Mouse (Mus musculus): ENCODE measurements around the gene Cd46.

Cd46 gene

GRCm38 (mm10) chr1:195092220-195092720, at the start of gene Cd46:
Gene Cd46, minus strand, starts transcription at chr1:195092249.
- peak; percentile 78 to 87 for DNase-seq (ENCODE audit: low spot score in 2 of 2)

GRCm38 (mm10) chr1:195132070-195132469, 40.0 kb upstream of the Cd46 start:
- no peak for DNase-seq (ENCODE audit: low spot score in 2 of 2)

GRCm38 (mm10) chr1:195131675-195132015, 39.6 kb upstream of the Cd46 start:
- DNase-seq (ENCODE audit: low spot score in 2 of 2), result no peak

- DNase-seq (ENCODE audit: low spot score in 2 of 2), result peak; percentile 84 to 88
Observed at GRCm38 (mm10) chr1:195130953-195131674, 39.1 kb upstream of the Cd46 start, which contains the start of gene Cr1l. Gene Cr1l, minus strand, starts transcription at chr1:195131586.

- DNase-seq (ENCODE audit: low spot score in 2 of 2), result no peak
Observed at GRCm38 (mm10) chr1:195130479-195130878, 38.4 kb upstream of the Cd46 start.

GRCm38 (mm10) chr1:195129867-195130266, 37.8 kb upstream of the Cd46 start:
- no peak for DNase-seq (ENCODE audit: low spot score in 2 of 2)

- no peak for DNase-seq (ENCODE audit: low spot score in 2 of 2)
Observed at GRCm38 (mm10) chr1:195114414-195114813, 22.4 kb upstream of the Cd46 start.

GRCm38 (mm10) chr1:195113621-195114020, 21.6 kb upstream of the Cd46 start:
- DNase-seq (ENCODE audit: low spot score in 2 of 2), result no peak

- DNase-seq (ENCODE audit: low spot score in 2 of 2), result no peak
Observed at GRCm38 (mm10) chr1:195100693-195101092, 8.6 kb upstream of the Cd46 start.

GRCm38 (mm10) chr1:195098004-195098403, 6.0 kb upstream of the Cd46 start:
- no peak for DNase-seq (ENCODE audit: low spot score in 2 of 2)

- no peak for DNase-seq (ENCODE audit: low spot score in 2 of 2)
Observed at GRCm38 (mm10) chr1:195091699-195092219, 290 bp downstream of the Cd46 start.

- DNase-seq (ENCODE audit: low spot score in 2 of 2), result no peak
Observed at GRCm38 (mm10) chr1:195082142-195082541, 9.9 kb downstream of the Cd46 start.

- peak in 1 of 2 experiments; percentile 54 for DNase-seq (ENCODE audit: low spot score in 2 of 2)
Observed at GRCm38 (mm10) chr1:195040437-195040836, 51.6 kb downstream of the Cd46 start.

- DNase-seq (ENCODE audit: low spot score in 2 of 2), result no peak
Observed at GRCm38 (mm10) chr1:195038386-195038785, 53.7 kb downstream of the Cd46 start.

GRCm38 (mm10) chr1:195037985-195038384, 54.1 kb downstream of the Cd46 start:
- no peak for DNase-seq (ENCODE audit: low spot score in 2 of 2)

- DNase-seq (ENCODE audit: low spot score in 2 of 2), result no peak
Observed at GRCm38 (mm10) chr1:195037483-195037882, 54.6 kb downstream of the Cd46 start.

- DNase-seq (ENCODE audit: low spot score in 2 of 2), result no peak
Observed at GRCm38 (mm10) chr1:195033941-195034340, 58.1 kb downstream of the Cd46 start.

GRCm38 (mm10) chr1:195032738-195033137, 59.3 kb downstream of the Cd46 start:
- DNase-seq (ENCODE audit: low spot score in 2 of 2), result no peak

- DNase-seq (ENCODE audit: low spot score in 2 of 2), result no peak
Observed at GRCm38 (mm10) chr1:195031786-195032185, 60.3 kb downstream of the Cd46 start.

GRCm38 (mm10) chr1:195027507-195027906, 64.5 kb downstream of the Cd46 start:
- DNase-seq (ENCODE audit: low spot score in 2 of 2), result no peak

GRCm38 (mm10) chr1:195023848-195024247, 68.2 kb downstream of the Cd46 start:
- no peak for DNase-seq (ENCODE audit: low spot score in 2 of 2)

GRCm38 (mm10) chr1:195021831-195022230, 70.2 kb downstream of the Cd46 start:
- no peak for DNase-seq (ENCODE audit: low spot score in 2 of 2)

GRCm38 (mm10) chr1:195019062-195019600, 72.9 kb downstream of the Cd46 start:
- DNase-seq (ENCODE audit: low spot score in 2 of 2), result no peak
